Mouse (Mus musculus) heart, adult 18-20 months (tissue): ENCODE data around the gene Ceacam9. TPM values are rescaled to one million over a fixed set of nuclear protein-coding genes. Genes with fewer than 3 reads are reported as not detected.
"Not testable (repeated sequence)": the region's sequence is repeated elsewhere in the genome, so short reads cannot be mapped to it uniquely, and the experiment has no call there.

Source experiments
- DNase-seq, 2 experiments: peaks; one replicate each; pipeline ENCODE4 v3.0.0; 2021 to 2022; ENCODE audit warnings: mixed read lengths in 1 of 2
- long read RNA-seq, 2 experiments: library from polyadenylated mRNA; stranded (forward); transcript quantifications; one replicate each; pipeline ENCODE4 v2.0.0; 2021
- total RNA-seq, 2 experiments: library from RNA; stranded (reverse); gene quantifications; 2 replicates each; pipeline ENCODE4 v1.2.3; 2021

The Ceacam9 gene
- total RNA-seq = not detected
- long read RNA-seq, experiment 1 = 0 reads
- long read RNA-seq, experiment 2 = 0 reads

DNA sequence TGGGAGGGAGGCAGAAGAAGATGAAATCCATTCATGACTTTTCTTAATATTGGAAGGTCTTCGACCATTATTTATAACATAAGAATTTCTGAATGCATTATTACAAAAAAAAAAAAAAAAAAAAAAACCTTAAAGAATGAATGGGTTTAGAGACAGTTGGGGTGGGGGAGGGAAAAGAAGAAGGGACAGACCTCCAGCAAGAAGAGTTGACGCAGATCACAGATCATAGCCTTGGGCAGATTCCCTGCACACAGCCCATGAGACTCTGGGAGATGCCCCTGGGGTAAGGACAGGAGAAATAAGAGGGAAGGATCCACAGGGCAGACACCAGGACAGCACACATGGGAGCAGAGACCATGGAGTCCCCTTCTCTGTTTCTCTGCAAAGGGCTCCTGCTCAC lies at the start of gene Ceacam9:
TSS of gene Ceacam9 (plus strand) at position 301 of the 400 bp plus-strand sequence.
- DNase-seq = no peak

DNA sequence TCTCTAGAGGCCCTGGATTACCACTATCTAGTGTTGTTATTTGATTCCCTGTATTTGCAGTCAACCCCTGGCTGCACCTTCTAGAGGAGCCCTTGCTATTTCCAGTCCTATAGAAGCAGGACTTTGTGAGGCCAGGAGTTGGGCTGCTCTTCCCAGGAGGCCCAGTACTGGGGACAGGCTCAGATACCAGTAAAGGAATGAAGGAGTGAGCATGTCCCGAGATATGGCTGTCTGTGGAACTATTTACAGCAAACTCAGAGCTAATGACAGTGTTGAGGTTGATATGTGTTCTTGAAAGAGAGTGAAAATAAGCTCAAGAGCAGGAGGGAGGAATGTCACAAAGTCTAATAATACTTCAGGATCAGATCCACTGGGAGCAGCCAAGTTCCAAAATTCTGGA lies 47.9 kb upstream of the Ceacam9 start:
- DNase-seq = peak in 1 of 2 experiments; percentile 4

DNA sequence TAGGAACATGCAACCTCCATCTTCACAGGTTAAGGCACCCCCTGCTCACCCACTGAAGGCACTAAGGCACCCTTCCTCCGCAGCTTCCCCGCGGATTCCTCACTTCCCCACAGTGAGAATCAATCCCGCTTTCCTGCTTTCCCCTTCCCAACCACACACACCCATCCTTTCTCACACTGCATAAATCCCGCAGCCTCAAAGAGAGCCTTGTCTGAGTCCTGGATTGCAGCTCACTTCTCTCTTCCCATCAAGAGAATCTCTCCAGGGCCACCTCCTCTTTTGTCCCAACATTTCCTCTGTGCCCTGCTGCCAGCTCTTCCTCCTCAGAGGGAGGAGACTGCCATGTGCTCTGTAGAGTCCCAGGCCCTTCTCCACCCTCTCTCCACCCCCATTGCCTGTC lies 47.0 kb upstream of the Ceacam9 start:
- not testable (repeated sequence) for DNase-seq

DNA sequence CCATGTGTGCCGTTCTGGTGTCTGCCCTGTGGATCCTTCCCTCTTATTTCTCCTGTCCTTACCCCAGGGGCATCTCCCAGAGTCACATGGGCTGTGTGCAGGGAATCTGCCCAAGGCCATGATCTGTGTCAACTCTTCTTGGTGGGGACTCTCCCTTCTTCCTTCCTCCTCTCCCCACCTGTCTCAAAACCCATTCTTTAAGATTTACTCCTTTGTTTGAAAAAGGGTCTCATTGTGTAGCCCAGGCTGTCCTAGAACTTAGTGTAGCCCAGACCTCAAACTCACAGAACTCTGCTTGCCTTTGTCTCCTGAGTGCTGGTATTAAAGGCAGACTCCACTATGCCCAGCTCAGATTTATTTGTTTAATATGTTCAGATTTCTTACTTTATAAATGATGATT lies 46.1 kb upstream of the Ceacam9 start, which contains the start of gene Ceacam15:
TSS of gene Ceacam15 (minus strand) at position 101 of the 400 bp plus-strand sequence.
- no peak for DNase-seq

DNA sequence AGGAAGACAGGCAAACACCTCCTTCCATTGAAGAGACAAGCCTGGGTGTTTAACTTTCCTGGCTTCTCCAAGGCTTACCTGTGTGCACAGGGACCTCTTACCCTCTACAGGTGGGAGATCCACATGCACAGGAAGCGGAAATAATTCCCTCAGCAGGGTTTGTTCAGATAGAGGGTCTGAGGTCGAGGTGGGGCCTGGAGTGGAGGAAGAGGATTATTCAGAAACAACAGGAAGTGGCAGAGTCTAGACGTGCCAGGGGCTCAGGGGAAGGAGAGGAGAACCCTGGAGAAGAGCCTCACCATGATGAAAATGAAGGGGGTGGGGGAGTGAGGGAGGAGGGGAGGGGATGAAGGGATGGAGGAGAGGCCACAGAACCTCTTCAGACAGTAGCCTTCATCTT lies 41.5 kb upstream of the Ceacam9 start:
- not testable (repeated sequence) for DNase-seq

DNA sequence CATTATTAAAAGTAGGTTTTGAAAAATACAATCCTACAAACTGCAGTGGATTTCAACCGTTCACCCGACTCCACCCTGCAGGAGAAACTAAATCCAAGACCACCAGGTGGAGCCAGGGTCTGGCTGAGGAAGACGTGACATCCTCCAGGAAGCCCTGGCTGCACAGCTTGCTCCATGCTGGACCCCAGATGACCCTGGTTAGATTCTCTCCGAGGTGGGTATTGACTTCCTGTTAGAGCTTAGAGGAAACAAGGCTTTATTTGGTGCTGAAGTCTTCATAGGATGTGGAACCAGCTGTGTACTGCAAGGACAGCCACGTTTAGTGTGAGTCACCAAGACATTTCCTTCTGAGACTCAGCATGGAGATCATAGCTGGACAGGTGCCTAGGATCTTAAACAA lies 32.5 kb upstream of the Ceacam9 start:
- DNase-seq = peak in 1 of 2 experiments; percentile 7

DNA sequence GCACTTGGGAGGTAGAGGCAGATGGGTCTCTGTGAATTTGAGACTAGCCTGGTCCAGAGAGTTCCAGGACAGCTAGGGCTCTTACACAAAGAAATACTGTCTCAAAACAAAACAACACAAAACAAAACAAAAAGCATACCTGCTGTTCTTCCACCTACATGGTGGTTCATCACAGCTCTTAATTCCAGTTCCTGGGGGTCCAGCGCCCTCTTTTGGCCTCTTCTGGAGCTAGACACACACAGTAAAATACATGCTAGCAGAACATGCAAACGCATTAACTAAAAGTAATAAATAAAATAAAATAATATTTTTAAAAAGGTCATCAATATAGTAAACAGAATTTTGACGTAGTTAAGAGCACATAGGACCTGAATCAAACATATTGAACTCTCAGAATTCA lies 26.7 kb upstream of the Ceacam9 start:
- peak; percentile 24 to 61 for DNase-seq

DNA sequence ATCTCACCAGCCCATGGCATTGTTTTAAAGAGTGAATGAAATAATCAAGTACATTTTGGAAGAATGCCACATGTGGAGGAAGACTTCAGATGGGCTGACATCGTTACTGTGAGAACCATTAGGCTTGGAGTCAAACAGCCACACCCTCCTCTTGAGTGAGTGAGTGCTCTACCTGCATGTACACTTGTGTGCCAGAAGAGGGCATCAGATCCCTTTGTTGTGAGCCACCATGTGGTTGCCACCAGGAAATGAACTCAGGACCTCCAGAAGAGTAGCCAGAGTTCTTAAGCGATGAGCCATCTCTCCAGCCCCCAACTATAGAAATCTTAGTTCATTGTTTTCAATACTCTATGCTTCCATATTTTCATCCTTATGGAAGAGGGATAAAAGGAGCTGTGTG lies 22.7 kb upstream of the Ceacam9 start:
- peak in 1 of 2 experiments; percentile 9 for DNase-seq

DNA sequence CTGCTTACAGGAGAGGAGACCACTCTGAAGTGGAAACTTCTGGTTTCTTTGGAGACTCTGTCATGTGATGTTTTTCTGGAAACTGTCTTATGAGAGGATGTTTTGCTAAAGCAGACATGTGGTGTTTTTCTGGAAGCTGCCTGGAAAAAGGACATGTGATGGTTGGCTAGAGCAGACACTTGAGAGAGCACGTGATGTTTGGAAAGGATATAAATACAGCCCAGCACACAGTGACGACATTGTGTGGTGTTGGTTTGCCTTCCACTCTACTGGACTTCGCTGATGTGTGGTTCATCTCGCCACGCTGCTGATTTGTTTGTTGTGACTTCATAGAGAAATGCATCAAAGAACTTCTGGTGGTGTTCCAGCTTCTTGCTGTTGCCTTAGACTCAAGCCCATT lies 21.1 kb upstream of the Ceacam9 start:
- DNase-seq = peak in 1 of 2 experiments; percentile 15

DNA sequence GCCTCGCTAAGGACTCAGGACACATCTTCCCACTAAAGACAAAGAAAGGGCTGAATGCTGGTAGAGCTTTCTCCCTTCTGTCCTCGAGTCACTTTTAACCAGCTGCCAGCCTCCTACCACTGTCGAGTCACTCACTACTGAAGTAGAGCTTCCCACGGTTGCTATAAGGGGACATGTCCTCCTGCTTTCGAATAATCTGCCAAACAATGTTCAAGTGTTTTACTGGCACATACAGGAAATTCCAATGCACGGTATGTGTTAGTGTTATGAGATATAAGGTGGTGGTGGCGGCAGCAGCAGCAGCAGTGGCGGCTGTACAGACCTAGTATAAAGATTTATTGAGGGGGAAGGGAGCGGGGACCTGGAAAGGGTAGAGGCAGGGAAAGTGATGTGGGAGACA lies 15.3 kb upstream of the Ceacam9 start:
- DNase-seq = no peak

DNA sequence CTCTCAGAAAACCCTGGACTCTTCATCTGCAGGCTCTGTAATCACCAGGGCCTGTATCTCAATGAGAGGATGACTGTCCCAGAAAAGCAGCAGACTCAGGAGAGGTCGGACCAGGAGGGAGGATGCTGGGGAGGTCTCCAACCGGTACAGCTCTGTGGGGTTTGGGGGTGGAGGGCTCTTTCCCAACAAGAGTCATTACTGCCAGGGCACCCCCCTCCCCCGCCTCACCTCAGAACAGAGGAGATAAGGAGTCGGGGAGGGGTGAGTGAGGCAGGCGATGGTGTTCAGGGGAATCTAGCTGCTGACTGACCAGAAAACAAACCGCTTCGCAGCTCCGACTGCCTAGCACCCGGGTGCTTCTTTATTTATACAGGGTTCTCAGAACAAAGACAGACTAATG lies 13.5 kb upstream of the Ceacam9 start:
- no peak for DNase-seq

DNA sequence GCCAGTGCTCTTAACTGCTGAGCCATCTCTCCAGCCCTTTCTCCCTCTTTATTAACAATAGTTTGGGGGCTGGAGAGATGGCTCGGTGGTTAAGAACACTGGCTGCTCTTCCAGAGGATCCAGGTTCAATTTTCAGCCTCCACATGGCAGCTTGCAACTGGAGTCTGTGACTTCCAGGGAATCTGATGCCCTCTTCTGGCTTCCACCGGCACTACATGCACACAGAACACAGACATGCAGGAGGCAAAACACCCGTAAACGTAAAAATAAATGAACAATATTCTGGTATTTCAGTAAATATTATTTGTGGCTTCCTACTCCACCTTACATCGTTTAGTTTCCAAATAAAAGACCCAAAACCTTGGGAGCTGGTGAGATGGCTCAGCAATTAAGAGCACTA lies 11.1 kb upstream of the Ceacam9 start:
- no peak for DNase-seq

DNA sequence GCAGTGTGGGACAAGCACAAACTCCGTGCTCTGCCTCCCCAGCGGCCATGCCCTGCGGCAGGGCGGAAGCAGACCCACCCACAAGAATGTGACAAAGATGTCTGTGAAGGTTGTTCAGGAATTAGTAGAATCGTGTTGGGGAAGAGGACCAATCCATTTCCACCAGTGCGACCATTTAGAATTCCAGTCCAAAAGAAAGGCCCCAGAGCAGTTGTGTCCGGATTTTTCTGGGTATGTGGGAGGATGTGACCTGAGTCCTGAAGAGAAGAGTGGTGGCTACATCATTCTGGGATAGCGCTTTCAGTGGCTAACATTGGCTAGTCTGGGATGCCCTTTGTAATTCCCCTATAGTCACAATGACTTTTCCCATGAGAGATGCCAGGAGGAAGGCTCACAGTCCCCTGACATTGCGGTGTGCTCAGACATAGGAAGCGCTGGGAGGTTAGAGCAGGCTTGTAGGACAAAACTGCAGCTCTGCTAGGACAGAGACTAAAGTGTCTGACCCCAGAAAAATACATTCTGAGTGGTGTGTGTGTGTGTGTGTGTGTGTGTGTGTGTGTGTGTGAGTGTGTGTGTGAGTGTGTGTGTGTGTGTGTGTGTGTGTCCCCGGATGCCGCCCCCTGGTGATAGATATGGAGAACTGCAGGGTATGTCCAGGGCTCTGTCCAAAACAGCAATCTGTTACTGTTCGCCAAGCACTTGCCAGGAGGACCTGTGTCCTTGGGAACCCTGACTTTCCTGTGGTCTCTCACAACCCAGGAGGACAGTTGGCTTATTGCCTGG lies 8.9 kb upstream of the Ceacam9 start:
- DNase-seq = no peak

DNA sequence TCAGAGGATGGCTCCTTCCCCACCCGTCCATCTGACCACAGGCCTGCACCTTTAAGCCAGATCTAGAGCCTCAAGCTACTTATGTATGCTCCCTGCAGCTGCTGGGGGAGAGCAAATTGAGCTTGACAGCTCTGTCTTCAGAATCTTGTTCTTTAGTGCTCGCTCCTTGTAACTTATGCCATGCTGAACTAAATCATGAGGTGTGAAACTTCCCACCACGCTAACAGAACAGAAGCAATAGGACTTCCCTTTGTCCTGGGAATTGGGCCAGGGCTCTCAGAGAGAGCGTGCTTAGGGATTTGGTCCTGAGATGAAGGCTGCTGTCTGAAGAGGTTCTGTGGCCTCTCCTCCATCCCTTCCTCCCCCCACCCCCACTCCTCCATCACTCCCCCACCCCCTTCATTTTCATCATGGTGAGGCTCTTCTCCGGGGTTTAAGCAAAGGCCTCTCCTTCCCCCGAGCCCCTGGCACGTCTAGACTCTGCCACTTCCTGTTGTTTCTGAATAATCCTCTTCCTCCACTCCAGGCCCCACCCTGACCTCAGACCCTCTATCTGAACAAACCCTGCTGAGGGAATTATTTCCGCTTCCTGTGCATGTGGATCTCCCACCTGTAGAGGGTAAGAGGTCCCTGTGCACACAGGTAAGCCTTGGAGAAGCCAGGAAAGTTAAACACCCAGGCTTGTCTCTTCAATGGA lies 5.1 kb upstream of the Ceacam9 start:
- not testable (repeated sequence) for DNase-seq

DNA sequence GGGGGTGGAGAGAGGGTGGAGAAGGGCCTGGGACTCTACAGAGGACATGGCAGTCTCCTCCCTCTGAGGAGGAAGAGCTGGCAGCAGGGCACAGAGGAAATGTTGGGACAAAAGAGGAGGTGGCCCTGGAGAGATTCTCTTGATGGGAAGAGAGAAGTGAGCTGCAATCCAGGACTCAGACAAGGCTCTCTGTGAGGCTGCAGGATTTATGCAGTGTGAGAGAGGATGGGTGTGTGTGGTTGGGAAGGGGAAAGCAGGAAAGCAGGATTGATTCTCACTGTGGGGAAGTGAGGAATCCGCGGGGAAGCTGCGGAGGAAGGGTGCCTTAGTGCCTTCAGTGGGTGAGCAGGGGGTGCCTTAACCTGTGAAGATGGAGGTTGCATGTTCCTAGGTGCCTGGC lies 761 bp downstream of the Ceacam9 start:
- DNase-seq = not testable (repeated sequence)

DNA sequence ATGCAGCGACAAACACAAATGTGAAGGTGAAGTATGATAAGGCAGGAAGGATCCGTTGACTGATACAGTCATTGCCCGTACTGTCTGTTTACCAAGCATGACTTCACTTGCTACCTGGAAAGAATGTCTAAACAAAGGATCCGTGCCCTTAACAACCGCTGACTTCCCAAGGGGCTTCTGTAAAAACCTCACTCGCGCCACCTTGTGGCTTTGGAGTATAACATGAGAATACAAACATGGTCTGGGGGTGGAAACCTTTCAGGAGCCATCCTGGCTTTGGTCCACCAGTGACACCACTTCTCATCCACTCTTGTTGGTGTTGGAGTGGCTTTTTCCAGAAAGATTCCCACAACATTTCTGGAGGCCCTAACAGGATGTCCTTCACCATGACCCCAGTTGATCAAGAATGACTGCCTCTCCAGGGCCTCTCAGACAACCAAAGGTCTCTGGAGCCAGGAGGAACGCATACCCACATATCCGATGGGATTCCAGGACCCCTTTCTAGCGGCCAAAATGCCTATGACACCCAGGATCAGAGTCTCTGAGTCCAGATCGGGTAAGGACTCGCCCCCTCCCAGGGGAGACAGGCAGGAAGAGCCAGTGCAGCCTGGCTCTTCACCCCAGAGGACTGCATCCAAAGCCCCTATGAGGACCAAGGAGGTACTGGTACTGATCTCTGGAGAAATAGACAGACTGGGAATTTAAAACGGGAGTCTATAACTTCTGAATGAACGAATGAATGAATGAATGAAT lies 7.0 kb downstream of the Ceacam9 start:
- DNase-seq = peak; percentile 78 to 91

DNA sequence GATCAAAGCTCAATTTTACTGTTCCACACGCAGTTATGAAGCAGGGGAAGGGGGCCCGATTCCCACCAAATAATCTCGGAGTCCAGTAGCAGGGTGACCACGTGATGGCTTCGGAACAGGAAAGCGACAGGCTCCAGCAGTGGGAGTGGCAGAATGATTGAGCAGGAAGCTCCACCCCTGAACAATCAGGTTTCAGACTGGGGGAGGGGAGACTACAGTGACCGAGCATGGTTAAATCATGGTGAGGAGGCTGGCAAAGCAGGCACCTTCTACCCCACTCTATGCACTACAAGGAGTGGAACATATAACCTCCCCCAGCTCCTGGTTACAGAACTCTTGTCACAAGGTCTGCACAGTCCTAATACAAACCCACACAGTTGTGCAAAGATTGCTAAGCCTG lies 7.8 kb downstream of the Ceacam9 start:
- DNase-seq = peak; percentile 36 to 45

DNA sequence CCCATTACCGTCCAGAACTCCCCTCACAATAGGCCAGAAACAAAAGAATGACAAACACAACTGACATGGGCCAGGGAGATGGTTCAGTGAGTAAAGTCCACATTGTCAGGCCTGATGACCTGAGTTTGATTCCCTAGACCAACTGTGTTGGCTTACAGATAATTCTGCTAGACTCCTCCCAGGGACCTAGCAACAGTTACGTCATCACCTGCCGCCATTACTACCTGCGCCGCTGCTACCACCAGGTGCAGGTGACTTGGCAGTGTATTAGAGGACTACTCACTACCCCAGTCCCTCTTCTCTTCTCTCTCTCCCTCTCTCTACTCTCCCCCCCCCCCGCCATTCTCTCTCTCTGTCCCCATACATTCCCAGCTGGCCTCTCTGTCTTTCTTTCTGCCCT lies 9.1 kb downstream of the Ceacam9 start:
- DNase-seq = no peak

DNA sequence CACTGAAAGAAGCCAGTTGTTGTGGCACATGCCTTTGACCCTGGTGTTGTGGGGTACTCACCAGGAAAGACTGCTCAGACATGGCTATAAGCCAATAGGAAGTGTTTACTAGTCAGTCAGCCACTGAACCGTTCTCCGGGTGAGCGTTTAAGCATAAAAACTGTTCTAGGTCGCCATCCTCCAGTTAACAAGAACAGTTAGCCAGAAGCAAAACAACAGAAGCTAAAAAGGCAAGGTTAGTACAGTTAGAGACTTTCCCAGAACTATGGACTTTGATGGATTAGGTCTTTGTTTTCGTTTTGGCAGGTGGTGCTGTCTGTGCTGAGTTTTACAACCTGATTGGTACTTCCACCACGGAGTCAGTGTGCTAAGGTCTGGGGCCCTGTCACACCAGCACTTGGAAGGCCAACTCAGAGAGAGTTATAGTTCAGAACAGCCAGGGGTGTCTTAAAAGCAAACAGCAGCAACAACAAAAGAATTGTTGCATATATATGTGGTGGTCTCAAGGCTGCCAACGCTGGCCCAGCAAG lies 10.2 kb downstream of the Ceacam9 start:
- no peak for DNase-seq

DNA sequence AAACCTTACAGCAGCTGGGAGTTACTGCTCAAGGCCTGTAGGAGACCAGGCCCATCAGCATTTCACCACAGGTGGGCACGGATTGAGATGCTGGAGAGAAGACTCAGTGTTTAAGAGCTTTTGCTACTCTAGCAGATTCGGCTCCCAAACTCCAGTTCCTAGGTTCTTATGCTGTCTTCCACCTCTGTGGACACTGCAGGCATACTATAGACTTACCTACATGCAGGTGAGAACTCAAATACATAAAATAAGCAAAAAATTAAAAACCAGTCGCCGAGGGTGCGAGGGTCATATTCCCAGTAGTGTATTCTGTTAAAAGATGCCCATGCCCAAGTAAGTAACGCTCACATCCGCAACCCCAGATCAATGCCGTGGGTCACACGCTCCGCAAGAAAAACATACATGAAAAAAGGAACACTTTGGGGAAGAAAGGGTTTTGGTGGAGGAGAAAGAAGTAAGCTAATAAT lies 15.9 kb downstream of the Ceacam9 start:
- no peak for DNase-seq

DNA sequence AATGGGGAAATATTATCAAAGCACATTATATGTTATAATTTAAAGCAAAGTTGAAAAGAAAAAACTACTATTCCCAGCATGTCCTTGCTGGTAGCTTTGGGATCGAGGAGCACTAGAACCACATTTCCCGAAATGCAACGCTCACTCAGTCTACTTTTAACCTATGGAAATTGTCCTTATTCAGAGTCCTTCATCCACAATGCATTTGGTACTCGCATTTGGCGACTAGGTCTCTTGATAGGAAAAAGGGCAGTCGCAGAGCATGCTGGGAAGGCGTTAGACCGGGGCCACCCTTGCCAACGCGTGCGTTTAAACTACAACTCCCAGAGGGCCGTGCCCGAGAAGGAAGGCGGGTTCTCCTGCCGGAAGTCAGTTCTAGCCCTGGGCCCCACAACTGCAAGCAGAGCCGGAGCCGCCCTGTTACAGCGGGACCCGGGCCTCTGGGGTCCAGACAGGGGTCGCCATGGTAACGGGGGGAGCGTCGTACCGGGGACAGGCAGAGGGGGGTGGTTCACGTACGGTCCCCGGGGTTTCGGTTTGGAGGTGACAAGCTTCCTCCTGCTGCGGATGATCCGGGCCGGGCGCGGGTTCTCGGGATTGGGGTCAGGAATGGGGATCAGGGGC lies 16.5 kb downstream of the Ceacam9 start, which contains the start of gene Ap2s1:
TSS of gene Ap2s1 (plus strand) at position 338 of the 624 bp plus-strand sequence.
- peak; percentile 98 for DNase-seq
